Mouse (Mus musculus) liver, embryonic 16.5 days (tissue): ENCODE measurements around the gene Gm10024. TPM values are rescaled to one million over a fixed set of nuclear protein-coding genes. Genes with fewer than 3 reads are reported as not detected.
"Not testable (repeated sequence)": the region's sequence is repeated elsewhere in the genome, so short reads cannot be mapped to it uniquely, and the experiment has no call there.

ENCODE experiments used
- ATAC-seq: fragments of 200-750 bp; cut with Nextera tagmentation; 2 replicates; pipeline ENCODE4 v1.8.0; 2017; ENCODE audit warnings: low read depth, mild to moderate bottlenecking, moderate number of reproducible peaks, moderate library complexity
- H3K27ac ChIP-seq: fragments of 300-500 bp; sonication (generic); 2 replicates; pipeline ENCODE4 v1.5.1; 2014; ENCODE audit warnings: mild to moderate bottlenecking, low read length
- H3K27me3 ChIP-seq: fragments of 300-500 bp; sonication (generic); 2 replicates; pipeline ENCODE4 v1.6.1; 2014; ENCODE audit warnings: low read depth, low read length, mixed read lengths; ENCODE audit not compliant: control insufficient read depth, insufficient read depth
- H3K36me3 ChIP-seq: fragments of 300-500 bp; sonication (generic); 2 replicates; pipeline ENCODE4 v1.6.1; 2014; ENCODE audit warnings: mild to moderate bottlenecking; ENCODE audit not compliant: control insufficient read depth, insufficient read depth
- H3K4me1 ChIP-seq: fragments of 300-500 bp; sonication (generic); 2 replicates; pipeline ENCODE4 v1.6.1; 2014; ENCODE audit warnings: low read depth, low read length, mixed read lengths; ENCODE audit not compliant: control insufficient read depth
- H3K4me2 ChIP-seq: fragments of 300-500 bp; sonication (generic); 2 replicates; pipeline ENCODE4 v1.6.1; 2014; ENCODE audit warnings: low read depth, low read length, mixed read lengths
- H3K4me3 ChIP-seq: fragments of 300-500 bp; sonication (generic); 2 replicates; pipeline ENCODE4 v1.5.1; 2014; ENCODE audit warnings: low read depth, mild to moderate bottlenecking, low read length
- H3K9ac ChIP-seq: fragments of 300-500 bp; sonication (generic); 2 replicates; pipeline ENCODE4 v1.6.1; 2014; ENCODE audit warnings: low read depth, low read length
- H3K9me3 ChIP-seq: fragments of 300-500 bp; sonication (generic); replicated peaks from 2 replicates; pipeline ENCODE4 v1.6.1; 2016; ENCODE audit warnings: low read length; ENCODE audit not compliant: control insufficient read depth
- WGBS: fragments of 180-500 bp; shearing (Covaris S2); extraction: QIAGEN DNeasy Blood & Tissue Kit; methylation state at CpG from one replicate; pipeline ENCODE4 v1.1.7; 2014; ENCODE audit not compliant: insufficient replicate concordance; 5-methylcytosine and 5-hydroxymethylcytosine counted together
- polyA plus RNA-seq: library from polyadenylated mRNA; unstranded; fragments of >200 nt; fragmentation: Nextera tagmentation; extraction: Ambion mirVana; gene quantifications from 2 replicates; pipeline ENCODE4 v1.2.1, GENCODE M21; 2015

Gene Gm10024
- polyA plus RNA-seq, 1 experiment from 2014 or later = not detected

DNA sequence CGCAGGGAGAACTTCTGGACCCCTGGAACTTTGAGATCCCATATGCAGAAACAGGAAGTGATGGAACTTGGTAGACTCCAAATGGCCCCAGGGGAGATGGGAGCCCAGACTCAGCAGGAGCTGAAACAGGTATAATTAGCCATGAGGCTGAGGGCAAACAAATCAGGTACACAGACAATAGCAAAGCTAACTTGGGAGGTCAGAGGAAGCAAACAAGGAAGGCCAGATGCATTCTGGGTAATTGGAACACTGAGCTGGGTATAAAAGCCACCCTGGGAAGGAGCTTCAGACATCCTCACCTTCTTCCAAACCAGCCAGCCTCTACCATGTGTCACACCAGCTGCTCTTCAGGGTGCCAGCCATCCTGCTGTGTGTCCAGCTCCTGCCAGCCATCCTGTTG is 9.0 kb downstream of the Gm10024 start, which contains the start of gene Krtap12-1:
Krtap12-1 (plus strand) TSS at position 301 of the 400 bp plus-strand sequence.
- ATAC-seq, H3K27ac ChIP-seq, H3K4me3 ChIP-seq, H3K36me3 ChIP-seq, H3K27me3 ChIP-seq, H3K9me3 ChIP-seq, H3K9ac ChIP-seq, H3K4me1 ChIP-seq, H3K4me2 ChIP-seq: not testable (repeated sequence)
- 75% methylated on average over 1 of the region's 1 CpGs for WGBS

- H3K4me3 ChIP-seq = no peak overlapping the region
- H3K27me3 ChIP-seq = no peaks in the 10 kb centered on the region
- no peak overlapping the region for H3K4me2 ChIP-seq
- WGBS = 63% methylated on average over 8 of the region's 8 CpGs
- H3K9me3 ChIP-seq = no peaks in the 10 kb centered on the region
- H3K9ac ChIP-seq = no peak overlapping the region
- no peaks in the 10 kb centered on the region for H3K36me3 ChIP-seq
- ATAC-seq = no peak
- H3K27ac ChIP-seq = no peak overlapping the region
- H3K4me1 ChIP-seq = no peaks in the 10 kb centered on the region
Observed at GRCm38 (mm10) chr10:77724855-77725254, 13.6 kb downstream of the Gm10024 start.

- Histone ChIP-seq H3K4me2 (no peak within 1 kb of the TSS), H3K27me3 (no peaks in the 10 kb centered on the region), H3K4me3 (no peak within 1 kb of the TSS), H3K4me1 (no peaks in the 10 kb centered on the region), H3K36me3 (no peaks in the 10 kb centered on the region), H3K27ac (no peak within 1 kb of the TSS), H3K9ac (no peak within 1 kb of the TSS), H3K9me3 (no peaks in the 10 kb centered on the region)
- no peak for ATAC-seq
- WGBS = 24% methylated on average over 3 of the region's 3 CpGs
Observed at GRCm38 (mm10) chr10:77726186-77726585, 14.9 kb downstream of the Gm10024 start, which contains the start of gene Gm10100. Gene Gm10100, plus strand, starts transcription at chr10:77726486.

GRCm38 (mm10) chr10:77728280-77728679 is 17.0 kb downstream of the Gm10024 start:
- 48% methylated on average over 4 of the region's 4 CpGs for WGBS
- no peak overlapping the region for H3K27ac ChIP-seq

GRCm38 (mm10) chr10:77729241-77729640 is 18.0 kb downstream of the Gm10024 start:
- 43% methylated on average over 4 of the region's 4 CpGs for WGBS
- Histone ChIP-seq H3K9ac (no peak overlapping the region), H3K4me3 (no peak overlapping the region), H3K9me3 (no peaks in the 10 kb centered on the region), H3K4me2 (no peak overlapping the region), H3K4me1 (no peaks in the 10 kb centered on the region), H3K36me3 (no peaks in the 10 kb centered on the region), H3K27ac (no peak overlapping the region), H3K27me3 (no peaks in the 10 kb centered on the region)
- ATAC-seq = no peak

More at GRCm38 (mm10) chr10:77728280-77728679, 17.0 kb downstream of the Gm10024 start:
- no peaks in the 10 kb centered on the region for H3K4me1 ChIP-seq
- no peaks in the 10 kb centered on the region for H3K27me3 ChIP-seq
- no peak for ATAC-seq
- no peak overlapping the region for H3K9ac ChIP-seq
- no peaks in the 10 kb centered on the region for H3K36me3 ChIP-seq
- H3K9me3 ChIP-seq = no peaks in the 10 kb centered on the region
- H3K4me3 ChIP-seq = no peak overlapping the region
- no peak overlapping the region for H3K4me2 ChIP-seq

DNA sequence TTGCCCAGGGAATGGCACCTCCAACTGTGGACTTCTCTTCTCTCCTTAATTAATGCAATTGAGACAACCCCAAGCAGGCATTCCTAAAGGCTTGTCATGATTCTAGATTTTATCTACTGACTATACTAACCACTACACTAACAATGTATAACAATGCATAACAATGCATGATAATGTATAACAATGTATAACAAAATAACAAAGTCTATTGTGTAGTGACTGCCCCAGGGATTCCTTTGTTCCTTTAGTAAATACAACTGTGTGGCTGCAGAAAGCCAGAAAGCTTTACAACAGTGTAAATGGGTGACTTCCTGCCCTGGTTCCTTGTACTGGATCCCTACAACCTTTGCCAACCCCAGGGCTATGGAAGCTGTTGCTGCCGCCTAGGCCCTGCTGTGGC is 24.7 kb downstream of the Gm10024 start:
- no peak overlapping the region for H3K9ac ChIP-seq
- H3K27me3 ChIP-seq = no peaks in the 10 kb centered on the region
- WGBS = 70% methylated on average over 1 of the region's 1 CpGs
- no peaks in the 10 kb centered on the region for H3K9me3 ChIP-seq
- no peak for ATAC-seq
- no peak overlapping the region for H3K4me3 ChIP-seq
- H3K36me3 ChIP-seq = no peaks in the 10 kb centered on the region
- H3K27ac ChIP-seq = no peak overlapping the region
- H3K4me1 ChIP-seq = no peaks in the 10 kb centered on the region
- H3K4me2 ChIP-seq = no peak overlapping the region

GRCm38 (mm10) chr10:77738929-77739328 is 27.7 kb downstream of the Gm10024 start:
- ATAC-seq = no peak
- WGBS = 49% methylated on average over 4 of the region's 4 CpGs
- Histone ChIP-seq H3K4me2 (no peak overlapping the region), H3K4me1 (no peaks in the 10 kb centered on the region), H3K4me3 (no peak overlapping the region), H3K27ac (no peak overlapping the region), H3K9ac (no peak overlapping the region), H3K27me3 (no peaks in the 10 kb centered on the region), H3K9me3 (no peaks in the 10 kb centered on the region), H3K36me3 (no peaks in the 10 kb centered on the region)

DNA sequence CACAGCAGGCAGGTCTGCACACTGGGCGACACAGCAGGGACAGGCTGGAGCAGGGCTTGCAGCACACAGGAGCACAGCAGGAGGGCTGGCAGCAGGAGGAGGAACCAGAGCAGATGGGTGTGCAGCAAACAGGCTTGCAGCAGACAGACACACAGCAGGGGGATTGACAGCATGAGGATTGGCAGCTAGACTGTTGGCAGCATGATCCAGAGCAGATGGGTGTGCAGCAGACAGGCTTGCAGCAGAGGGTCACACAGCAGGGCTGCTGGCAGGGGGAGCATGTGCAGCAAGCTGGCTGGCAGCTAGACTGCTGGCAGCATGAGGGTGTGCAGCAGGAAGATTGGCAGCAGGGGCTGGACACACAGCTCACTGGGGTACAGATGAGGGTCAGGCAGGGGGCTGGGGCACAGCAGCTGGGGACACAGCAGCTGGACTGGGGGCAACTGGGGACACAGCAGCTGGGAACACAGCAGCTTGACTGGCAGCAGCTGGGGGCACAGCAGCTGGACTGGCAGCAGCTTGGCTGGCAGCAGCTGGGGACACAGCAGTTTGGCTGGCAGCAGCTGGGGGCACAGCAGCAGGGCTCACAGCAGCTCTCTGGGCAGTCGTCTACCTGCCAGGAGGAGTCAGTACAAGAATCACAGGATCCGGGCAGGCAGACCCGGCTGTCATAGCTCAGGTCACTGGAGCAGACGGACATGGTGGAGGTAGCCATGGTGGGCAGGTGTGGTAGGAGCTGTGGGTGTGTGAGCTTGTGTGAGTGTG is 30.8 kb downstream of the Gm10024 start, which contains the start of gene Gm18596:
Gm18596 (minus strand) TSS at position 715 of the 765 bp plus-strand sequence.
- 47% methylated on average over 4 of the region's 5 CpGs for WGBS
- H3K9ac ChIP-seq, ATAC-seq, H3K27me3 ChIP-seq, H3K4me3 ChIP-seq, H3K4me2 ChIP-seq, H3K4me1 ChIP-seq, H3K9me3 ChIP-seq, H3K36me3 ChIP-seq, H3K27ac ChIP-seq: not testable (repeated sequence)

DNA sequence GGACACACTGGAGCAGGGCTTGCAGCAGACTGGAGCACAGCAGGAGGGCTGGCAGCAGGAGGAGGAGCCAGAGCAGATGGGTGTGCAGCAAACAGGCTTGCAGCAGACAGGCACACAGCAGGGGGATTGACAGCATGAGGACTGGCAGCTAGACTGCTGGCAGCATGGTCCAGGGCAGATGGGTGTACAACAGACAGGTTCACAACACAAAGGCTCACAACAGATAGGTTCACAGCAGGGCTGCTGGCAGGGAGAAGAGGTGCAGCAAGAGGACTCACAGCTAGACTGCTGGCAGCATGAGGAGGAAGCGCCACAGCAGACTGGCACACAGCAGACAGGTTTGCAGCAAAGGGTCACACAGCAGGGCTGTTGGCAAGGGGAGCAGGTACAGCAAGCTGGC is 39.4 kb downstream of the Gm10024 start:
- not testable (repeated sequence) for H3K36me3 ChIP-seq, H3K27me3 ChIP-seq, H3K9me3 ChIP-seq, H3K9ac ChIP-seq, H3K4me2 ChIP-seq, H3K27ac ChIP-seq, H3K4me1 ChIP-seq, ATAC-seq, H3K4me3 ChIP-seq
- WGBS = 50% methylated on average over 1 of the region's 1 CpGs
